Mouse (Mus musculus) kidney, embryonic 16.5 days (tissue): ENCODE measurements at regions not wholly inside any gene's neighbourhood (a gene's known extent, or its start where the extent isn't known, plus 50 kb on each side); places are given as distances from the start of the nearest gene placed in this dataset.
A peak's percentile ranks its signal among the peaks of the same experiment; 100 is the strongest.

Experiments
- ATAC-seq: fragments of 200-750 bp; cut with Nextera tagmentation; 2 replicates; pipeline ENCODE4 v1.8.0; 2017; ENCODE audit warnings: moderate TSS enrichment; ENCODE audit not compliant: low FRiP score, low TSS enrichment
- H3K27ac ChIP-seq: fragments of 300-500 bp; sonication (generic); 2 replicates; pipeline ENCODE4 v1.5.1; 2014; ENCODE audit warnings: low read length
- H3K27me3 ChIP-seq: fragments of 300-500 bp; sonication (generic); 2 replicates; pipeline ENCODE4 v1.6.1; 2014; ENCODE audit warnings: low read length, control low read depth, mixed read lengths; ENCODE audit not compliant: insufficient read depth
- H3K36me3 ChIP-seq: fragments of 300-500 bp; sonication (generic); 2 replicates; pipeline ENCODE4 v1.6.1; 2014; ENCODE audit warnings: low read length, control low read depth, mixed read lengths; ENCODE audit not compliant: insufficient read depth
- H3K4me1 ChIP-seq: fragments of 300-500 bp; sonication (generic); 2 replicates; pipeline ENCODE4 v1.6.1; 2014; ENCODE audit warnings: low read length, control low read depth, mixed read lengths; ENCODE audit not compliant: insufficient read depth
- H3K4me2 ChIP-seq: fragments of 300-500 bp; sonication (generic); replicated peaks from 2 replicates; pipeline ENCODE4 v1.6.1; 2014; ENCODE audit warnings: low read depth, low read length
- H3K4me3 ChIP-seq: fragments of 300-500 bp; sonication (generic); 2 replicates; pipeline ENCODE4 v1.5.1; 2014; ENCODE audit warnings: mild to moderate bottlenecking, low read length
- H3K9ac ChIP-seq: fragments of 300-500 bp; sonication (generic); replicated peaks from 2 replicates; pipeline ENCODE4 v1.6.1; 2014; ENCODE audit warnings: low read length
- H3K9me3 ChIP-seq: fragments of 300-500 bp; sonication (generic); 2 replicates; pipeline ENCODE4 v1.6.1; 2016; ENCODE audit warnings: low read length, control low read depth
- WGBS: fragments of 180-500 bp; shearing (Covaris S2); extraction: QIAGEN DNeasy Blood & Tissue Kit; methylation state at CpG from one replicate; pipeline ENCODE4 v1.1.7; 2014; 5-methylcytosine and 5-hydroxymethylcytosine counted together

GRCm38 (mm10) chr10:24463873-24464272 lies 131.4 kb upstream of the Ccn2 start:
- WGBS: 95% methylated on average over 1 of the region's 1 CpGs
- no peak for ATAC-seq
- Histone ChIP-seq H3K4me1 (no peaks in the 10 kb centered on the region), H3K4me2 (no peak overlapping the region), H3K4me3 (no peak overlapping the region), H3K36me3 (no peaks in the 10 kb centered on the region), H3K9ac (no peak overlapping the region), H3K27ac (no peak overlapping the region), H3K27me3 (no peaks in the 10 kb centered on the region), H3K9me3 (no peaks in the 10 kb centered on the region)

- no peaks in the 10 kb centered on the region for H3K4me1 ChIP-seq
- no peak overlapping the region for H3K9ac ChIP-seq
- H3K36me3 ChIP-seq: no peaks in the 10 kb centered on the region
- H3K27me3 ChIP-seq: no peaks in the 10 kb centered on the region
- H3K27ac ChIP-seq: no peak overlapping the region
- no peak overlapping the region for H3K4me3 ChIP-seq
- H3K4me2 ChIP-seq: no peak overlapping the region
- WGBS: 73% methylated on average over 3 of the region's 3 CpGs
- no peaks in the 10 kb centered on the region for H3K9me3 ChIP-seq
- no peak for ATAC-seq
These were observed 130.9 kb upstream of the Ccn2 start for GRCm38 (mm10) chr10:24464377-24464776.

GRCm38 (mm10) chr10:24469741-24470140 lies 125.5 kb upstream of the Ccn2 start:
- H3K4me3 ChIP-seq: no peak overlapping the region
- no peak overlapping the region for H3K4me2 ChIP-seq
- no peak overlapping the region for H3K27ac ChIP-seq
- ATAC-seq: no peak
- no peaks in the 10 kb centered on the region for H3K36me3 ChIP-seq
- H3K9ac ChIP-seq: no peak overlapping the region
- no peaks in the 10 kb centered on the region for H3K9me3 ChIP-seq
- H3K4me1 ChIP-seq: no peaks in the 10 kb centered on the region
- WGBS: 92% methylated on average over 1 of the region's 1 CpGs
- no peaks in the 10 kb centered on the region for H3K27me3 ChIP-seq

DNA sequence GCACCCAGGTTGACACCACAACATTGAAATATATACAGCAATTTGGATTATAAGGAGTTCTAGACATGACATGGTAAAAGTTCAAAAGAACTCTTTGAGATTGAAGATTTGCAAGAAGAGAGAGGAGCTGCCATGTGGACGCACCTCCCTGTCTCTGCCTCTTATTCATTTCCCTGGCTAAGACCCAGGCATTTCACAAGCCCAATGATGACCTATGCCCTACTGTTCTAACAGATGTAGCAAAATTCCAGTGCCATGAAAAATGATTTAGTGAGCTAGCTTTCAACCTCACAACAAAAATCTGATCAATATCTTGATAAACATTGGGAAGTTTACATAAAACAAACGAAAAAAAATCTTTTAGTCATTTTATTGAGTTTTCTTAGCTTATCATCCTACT lies 123.7 kb upstream of the Ccn2 start:
- Histone ChIP-seq H3K36me3 (no peaks in the 10 kb centered on the region), H3K27ac (no peak overlapping the region), H3K9ac (no peak overlapping the region), H3K9me3 (no peaks in the 10 kb centered on the region), H3K4me1 (no peaks in the 10 kb centered on the region), H3K27me3 (no peaks in the 10 kb centered on the region), H3K4me3 (no peak overlapping the region), H3K4me2 (no peak overlapping the region)
- ATAC-seq: no peak
- 80% methylated on average over 2 of the region's 2 CpGs for WGBS

GRCm38 (mm10) chr10:24476288-24476687 lies 119.0 kb upstream of the Ccn2 start:
- Histone ChIP-seq H3K4me3 (no peak overlapping the region), H3K27ac (no peak overlapping the region), H3K9ac (no peak overlapping the region), H3K27me3 (no peaks in the 10 kb centered on the region), H3K4me2 (no peak overlapping the region), H3K36me3 (no peaks in the 10 kb centered on the region), H3K4me1 (no peaks in the 10 kb centered on the region), H3K9me3 (no peaks in the 10 kb centered on the region)
- no peak for ATAC-seq

DNA sequence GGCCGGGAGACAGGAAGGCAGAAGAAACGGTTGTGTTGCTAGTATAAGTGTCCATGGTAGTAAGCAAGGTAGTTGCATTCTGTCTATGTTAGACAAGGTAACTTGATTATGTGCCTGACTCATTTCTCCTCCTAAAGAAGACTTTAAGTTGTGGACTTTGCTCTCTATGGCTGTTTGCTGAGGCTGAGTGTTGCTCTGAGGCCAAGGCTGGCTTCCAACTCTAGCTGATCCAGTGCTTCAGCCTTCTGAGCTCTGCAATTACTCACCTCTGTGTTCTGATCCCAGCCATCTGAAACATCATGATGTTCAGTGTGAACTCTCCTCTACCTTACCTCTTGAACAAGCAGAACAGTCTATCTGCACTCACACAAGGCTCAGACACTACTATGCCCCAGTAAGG lies 116.7 kb upstream of the Ccn2 start:
- Histone ChIP-seq H3K4me1 (no peaks in the 10 kb centered on the region), H3K9me3 (no peaks in the 10 kb centered on the region), H3K4me3 (no peak overlapping the region), H3K9ac (no peak overlapping the region), H3K27ac (no peak overlapping the region), H3K27me3 (no peaks in the 10 kb centered on the region), H3K4me2 (no peak overlapping the region), H3K36me3 (no peaks in the 10 kb centered on the region)
- 90% methylated on average over 2 of the region's 2 CpGs for WGBS
- no peak for ATAC-seq

- no peak overlapping the region for H3K4me3 ChIP-seq
- no peaks in the 10 kb centered on the region for H3K36me3 ChIP-seq
- H3K27ac ChIP-seq: no peak overlapping the region
- no peak overlapping the region for H3K9ac ChIP-seq
- H3K4me2 ChIP-seq: no peak overlapping the region
- no peaks in the 10 kb centered on the region for H3K9me3 ChIP-seq
- WGBS: 79% methylated on average over 11 of the region's 11 CpGs
- no peak for ATAC-seq
- no peaks in the 10 kb centered on the region for H3K4me1 ChIP-seq
- no peaks in the 10 kb centered on the region for H3K27me3 ChIP-seq
These were observed 116.1 kb upstream of the Ccn2 start for GRCm38 (mm10) chr10:24479148-24479547.

- H3K4me2 ChIP-seq: no peak overlapping the region
- H3K27me3 ChIP-seq: no peaks in the 10 kb centered on the region
- no peaks in the 10 kb centered on the region for H3K36me3 ChIP-seq
- no peak overlapping the region for H3K27ac ChIP-seq
- H3K4me1 ChIP-seq: peaks cover 6% of the 10 kb centered on the region
- no peak overlapping the region for H3K4me3 ChIP-seq
- no peak for ATAC-seq
- no peaks in the 10 kb centered on the region for H3K9me3 ChIP-seq
- 73% methylated on average over 9 of the region's 9 CpGs for WGBS
- H3K9ac ChIP-seq: no peak overlapping the region
These were observed 113.2 kb upstream of the Ccn2 start for GRCm38 (mm10) chr10:24481926-24482612.

DNA sequence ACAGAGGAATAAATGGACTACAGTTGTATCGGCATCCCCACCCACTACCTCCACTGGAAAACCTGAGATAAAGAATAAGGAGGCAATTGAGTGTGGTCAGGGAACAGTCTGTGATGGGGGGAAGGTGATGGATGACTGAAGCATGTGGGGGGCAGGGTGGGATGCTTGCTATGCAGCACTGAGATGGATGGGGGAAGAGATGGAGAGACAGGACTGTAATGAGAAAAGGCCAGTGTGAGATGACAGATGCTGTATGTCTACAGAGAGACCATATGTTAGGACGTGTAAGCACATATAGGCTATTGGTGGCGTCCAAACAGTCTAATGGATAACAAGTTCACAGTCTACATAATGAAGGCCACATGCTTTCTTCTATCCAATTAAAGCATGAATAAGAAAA lies 112.2 kb upstream of the Ccn2 start:
- no peak for ATAC-seq
- no peak overlapping the region for H3K9ac ChIP-seq

DNA sequence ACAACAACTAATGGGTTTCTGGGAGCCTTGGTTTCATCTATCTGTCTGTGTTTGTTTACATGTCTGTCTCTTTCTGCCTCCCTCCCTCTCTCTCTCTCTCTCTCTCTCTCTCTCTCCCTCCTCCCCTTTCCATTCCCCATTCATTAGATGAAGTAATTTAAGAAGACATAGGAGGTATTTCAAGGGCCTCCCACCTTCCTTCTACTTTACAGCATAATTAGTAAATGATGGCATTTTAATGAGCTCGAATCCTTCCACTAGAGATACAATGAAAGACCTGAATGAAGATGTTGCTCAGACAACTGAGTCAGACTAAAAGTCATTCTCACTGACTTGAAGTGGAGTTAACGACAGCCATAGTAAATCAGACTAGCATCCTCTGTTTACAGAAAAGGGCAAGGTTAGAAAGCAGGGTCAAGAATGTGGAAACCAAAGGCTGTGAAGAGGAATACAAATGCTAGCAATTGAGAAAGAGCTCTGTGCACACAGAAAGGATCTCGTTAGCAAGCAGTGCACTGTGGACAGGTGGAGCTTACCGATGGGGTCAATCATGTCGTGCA lies 111.1 kb upstream of the Ccn2 start:
- 17% methylated on average over 5 of the region's 5 CpGs for WGBS
- no peak overlapping the region for H3K9ac ChIP-seq
- H3K4me1 ChIP-seq: peaks cover 6% of the 10 kb centered on the region
- no peak overlapping the region for H3K27ac ChIP-seq
- H3K27me3 ChIP-seq: no peaks in the 10 kb centered on the region
- no peak overlapping the region for H3K4me3 ChIP-seq
- no peaks in the 10 kb centered on the region for H3K36me3 ChIP-seq
- peak; percentile 57; the same call in 1 of the 2 replicates for ATAC-seq
- no peaks in the 10 kb centered on the region for H3K9me3 ChIP-seq
- no peak overlapping the region for H3K4me2 ChIP-seq

More for the DNA sequence above, 112.2 kb upstream of the Ccn2 start:
- H3K27me3 ChIP-seq: no peaks in the 10 kb centered on the region
- no peak overlapping the region for H3K4me3 ChIP-seq
- peaks cover 6% of the 10 kb centered on the region for H3K4me1 ChIP-seq
- 84% methylated on average over 3 of the region's 3 CpGs for WGBS
- H3K9me3 ChIP-seq: no peaks in the 10 kb centered on the region
- no peak overlapping the region for H3K27ac ChIP-seq
- H3K4me2 ChIP-seq: no peak overlapping the region
- H3K36me3 ChIP-seq: no peaks in the 10 kb centered on the region
